Mouse (Mus musculus): ENCODE measurements around the gene Tnfrsf26. TPM values are rescaled to one million over a fixed set of nuclear protein-coding genes. Genes with fewer than 3 reads are reported as not detected.

Tnfrsf26 gene
- total RNA-seq, 1 experiment from 2014 or later, result 8.0 TPM

DNA sequence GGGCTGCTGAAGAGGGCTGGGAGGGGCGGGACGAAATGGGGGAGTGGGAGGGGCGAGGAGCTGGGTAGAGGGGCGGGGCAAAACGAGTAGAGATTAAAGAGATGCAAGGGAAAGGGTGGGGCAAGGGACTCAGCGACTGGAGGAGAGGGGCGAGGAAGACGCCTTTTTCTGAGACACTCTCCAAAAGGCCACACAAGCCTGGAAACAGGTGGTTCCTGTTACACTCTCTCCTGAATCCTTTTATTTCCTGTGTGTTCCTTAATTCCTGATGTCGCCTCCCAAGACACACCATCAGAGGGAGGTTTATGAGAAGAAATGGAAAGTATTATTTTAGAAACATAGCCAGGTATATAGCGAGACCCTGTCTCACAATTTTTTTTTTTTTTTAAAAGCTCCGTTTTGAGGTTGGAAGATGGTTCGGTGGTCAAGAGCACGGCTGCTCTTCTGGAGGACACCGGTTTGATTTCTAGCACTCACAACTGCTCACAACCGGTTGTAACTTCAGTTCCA, 28.2 kb downstream of the Tnfrsf26 start:
- no peak for ATAC-seq (replicated peaks; ENCODE audit: low read depth, poor library complexity, severe bottlenecking)

GRCm38 (mm10) chr7:143599428-143600230, 28.9 kb downstream of the Tnfrsf26 start, which contains the start of gene Cars:
TSS of gene Cars (minus strand) at chr7:143600090.
- ATAC-seq (replicated peaks; ENCODE audit: low read depth, poor library complexity, severe bottlenecking), result peak; percentile 96

DNA sequence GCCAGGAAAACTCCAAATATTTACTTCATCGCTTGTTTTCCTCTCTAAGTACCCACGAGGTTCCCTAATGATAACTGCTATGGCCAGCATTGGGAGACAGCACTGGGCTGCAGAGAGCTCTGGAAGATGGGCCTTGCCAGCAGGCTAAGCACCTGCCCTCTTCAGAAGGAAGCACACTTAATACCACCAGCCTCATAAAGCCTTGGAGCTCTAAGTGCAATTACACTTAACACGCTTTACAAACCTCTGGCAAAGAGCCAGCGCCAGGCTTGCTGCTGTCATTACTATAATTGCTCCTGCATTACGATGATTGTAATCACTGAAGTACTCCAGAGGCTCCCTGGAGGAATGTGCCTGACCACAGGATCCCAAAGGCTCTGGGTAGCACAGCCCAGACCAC, 33.7 kb downstream of the Tnfrsf26 start:
- no peak for ATAC-seq (replicated peaks; ENCODE audit: low read depth, poor library complexity, severe bottlenecking)

DNA sequence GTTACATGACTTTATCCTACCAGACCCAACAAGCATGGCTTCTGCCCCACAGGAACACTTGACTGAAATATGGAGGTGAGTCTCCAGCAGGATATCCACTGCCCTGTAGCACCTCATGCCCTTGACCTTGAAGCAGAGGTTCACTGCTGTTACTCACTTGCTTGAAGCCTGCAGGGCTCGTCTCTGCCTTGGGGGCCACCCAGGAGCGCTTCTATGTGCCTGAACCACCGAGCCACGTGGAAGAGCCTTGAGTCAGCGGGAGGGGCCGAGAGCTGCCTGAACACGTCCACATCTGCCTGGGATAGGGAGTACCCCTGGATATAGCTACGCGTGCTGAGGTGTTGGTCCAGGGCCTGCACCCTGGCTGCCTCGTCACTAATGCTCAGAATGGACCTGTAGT, 36.3 kb downstream of the Tnfrsf26 start:
- ATAC-seq (replicated peaks; ENCODE audit: low read depth, poor library complexity, severe bottlenecking), result no peak

GRCm38 (mm10) chr7:143588006-143588405, 40.5 kb downstream of the Tnfrsf26 start:
- no peak for ATAC-seq (replicated peaks; ENCODE audit: low read depth, poor library complexity, severe bottlenecking)

- ATAC-seq (replicated peaks; ENCODE audit: low read depth, poor library complexity, severe bottlenecking), result no peak
These were observed 40.9 kb downstream of the Tnfrsf26 start for GRCm38 (mm10) chr7:143587586-143587985.

DNA sequence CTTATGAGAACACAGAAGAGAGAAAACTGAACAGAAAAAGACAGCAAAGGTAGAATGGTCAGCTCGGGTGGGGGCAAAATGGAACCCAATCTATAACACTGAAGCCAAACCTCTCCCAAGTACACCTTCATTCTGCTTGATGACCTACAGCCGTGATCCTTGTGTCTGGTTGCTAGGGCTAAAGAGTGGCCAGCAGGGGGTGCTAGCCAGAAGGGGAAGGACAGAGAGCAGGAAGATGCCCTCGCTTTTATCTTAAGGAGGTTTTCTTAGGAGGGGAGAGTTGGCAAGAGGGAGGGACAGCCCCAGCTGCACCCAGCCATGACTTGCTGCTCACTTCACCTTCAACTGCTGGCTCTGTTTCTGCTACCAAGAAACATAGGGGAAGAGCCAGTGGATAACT, 44.6 kb downstream of the Tnfrsf26 start:
- peak; percentile 95 for ATAC-seq (replicated peaks; ENCODE audit: low read depth, poor library complexity, severe bottlenecking)

DNA sequence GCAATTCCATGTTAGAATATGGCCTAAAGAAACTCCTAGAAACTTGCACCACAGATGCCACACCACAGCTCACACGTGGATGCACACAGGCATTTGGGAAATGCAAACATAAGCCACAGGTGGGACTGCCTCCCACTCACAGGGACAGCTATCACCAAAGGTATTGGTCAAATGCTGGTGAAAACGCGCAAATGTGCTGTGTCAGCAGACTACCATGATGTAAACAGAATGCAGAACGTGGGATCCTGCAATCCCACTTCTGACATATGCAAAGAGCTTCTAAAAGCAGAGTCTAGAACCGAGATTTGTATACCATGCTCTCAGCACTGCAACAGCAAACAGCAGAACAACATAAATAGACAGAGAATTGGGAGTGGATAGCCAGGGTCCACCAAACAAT, 45.5 kb downstream of the Tnfrsf26 start:
- ATAC-seq (replicated peaks; ENCODE audit: low read depth, poor library complexity, severe bottlenecking), result no peak

- no peak for ATAC-seq (replicated peaks; ENCODE audit: low read depth, poor library complexity, severe bottlenecking)
These were observed 52.8 kb downstream of the Tnfrsf26 start for GRCm38 (mm10) chr7:143575751-143576150.

DNA sequence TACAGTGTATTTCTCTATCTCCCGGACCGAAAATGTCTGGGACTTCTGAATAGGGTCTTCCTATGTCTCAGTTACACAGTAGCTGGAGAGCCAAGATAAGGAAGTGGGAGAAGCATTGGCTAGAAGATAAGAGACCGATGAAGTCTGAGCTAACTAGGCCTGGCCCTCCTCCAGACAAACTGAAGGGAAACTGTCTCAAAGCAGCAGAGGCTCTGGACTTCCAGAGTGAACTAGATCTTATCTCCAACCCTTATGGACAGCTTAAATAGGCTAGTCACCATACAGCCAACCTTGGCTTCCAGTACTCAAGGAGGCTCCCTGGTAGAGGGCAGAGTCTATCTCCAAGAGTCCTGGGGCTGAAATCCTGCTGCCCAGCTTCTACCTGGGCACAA, 62.9 kb downstream of the Tnfrsf26 start:
- peak; percentile 89 for ATAC-seq (replicated peaks; ENCODE audit: low read depth, poor library complexity, severe bottlenecking)

GRCm38 (mm10) chr7:143565015-143565647, 63.4 kb downstream of the Tnfrsf26 start:
- peak; percentile 78 for ATAC-seq (replicated peaks; ENCODE audit: low read depth, poor library complexity, severe bottlenecking)

DNA sequence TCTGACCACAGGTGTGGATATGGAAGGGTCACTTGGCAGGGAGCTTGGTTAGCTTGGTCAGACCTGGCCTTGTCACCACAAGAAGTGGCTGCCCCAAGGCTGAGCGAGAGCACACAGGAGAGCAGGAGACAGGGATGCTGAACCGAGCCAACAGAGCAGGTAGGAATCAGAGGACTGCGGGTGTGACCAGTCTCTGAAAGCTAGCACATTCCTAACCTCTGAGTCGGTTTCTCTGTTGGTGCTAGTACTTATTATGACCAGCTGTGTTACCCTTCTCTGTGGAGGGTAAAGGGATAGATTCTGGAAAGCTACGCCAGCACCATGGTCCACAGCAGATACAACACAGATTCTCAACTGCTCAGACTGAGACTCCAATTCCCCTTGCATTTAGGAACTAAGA, 64.7 kb downstream of the Tnfrsf26 start:
- ATAC-seq (replicated peaks; ENCODE audit: low read depth, poor library complexity, severe bottlenecking), result no peak

Other genes starting within 250 kb of the Tnfrsf26 start
- 1.6 and 2.6 TPM in 2 replicates for gene Cdkn1c, start 167.7 kb downstream of the Tnfrsf26 start, total RNA-seq (2017)
- gene Slc22a18, start 155.0 kb downstream of the Tnfrsf26 start, total RNA-seq (2017), result 2.6 TPM in 1 of 2 replicates, not detected in the other
- gene Phlda2, start 125.6 kb downstream of the Tnfrsf26 start, total RNA-seq (2017), result 2.6 and 3.2 TPM in 2 replicates
- gene Nap1l4, start 79.6 kb downstream of the Tnfrsf26 start, total RNA-seq (2017), result 151 and 177 TPM in 2 replicates
- gene Cars, start 28.6 kb downstream of the Tnfrsf26 start, total RNA-seq (2017), result 51.1 and 63.9 TPM in 2 replicates
- 3.7 and 4.7 TPM in 2 replicates for gene Tnfrsf22, start 20.9 kb upstream of the Tnfrsf26 start, total RNA-seq (2017)
- 0.63 TPM in 1 of 2 replicates, not detected in the other for gene Tnfrsf23, start 57.1 kb upstream of the Tnfrsf26 start, total RNA-seq (2017)
- gene Osbpl5, start 128.3 kb upstream of the Tnfrsf26 start, total RNA-seq (2017), result 5.9 and 15.3 TPM in 2 replicates
- gene Mrgprg, start 138.3 kb upstream of the Tnfrsf26 start, total RNA-seq (2017), result not detected in 2 replicates
- gene Mrgpre, start 155.8 kb upstream of the Tnfrsf26 start, total RNA-seq (2017), result 1.2 and 1.3 TPM in 2 replicates
- 8.3 and 13.6 TPM in 2 replicates for gene Nadsyn1, start 194.1 kb upstream of the Tnfrsf26 start, total RNA-seq (2017)
- gene Dhcr7, start 194.4 kb upstream of the Tnfrsf26 start, total RNA-seq (2017), result 11.7 and 25.1 TPM in 2 replicates
- not detected in 2 replicates for gene Gm498, start 238.1 kb upstream of the Tnfrsf26 start, total RNA-seq (2017)

Measured in common myeloid progenitor, adult 5-6 weeks (primary cell).